ENCODE assay signal across 26 mouse cellular contexts in the genomic region with DNA sequence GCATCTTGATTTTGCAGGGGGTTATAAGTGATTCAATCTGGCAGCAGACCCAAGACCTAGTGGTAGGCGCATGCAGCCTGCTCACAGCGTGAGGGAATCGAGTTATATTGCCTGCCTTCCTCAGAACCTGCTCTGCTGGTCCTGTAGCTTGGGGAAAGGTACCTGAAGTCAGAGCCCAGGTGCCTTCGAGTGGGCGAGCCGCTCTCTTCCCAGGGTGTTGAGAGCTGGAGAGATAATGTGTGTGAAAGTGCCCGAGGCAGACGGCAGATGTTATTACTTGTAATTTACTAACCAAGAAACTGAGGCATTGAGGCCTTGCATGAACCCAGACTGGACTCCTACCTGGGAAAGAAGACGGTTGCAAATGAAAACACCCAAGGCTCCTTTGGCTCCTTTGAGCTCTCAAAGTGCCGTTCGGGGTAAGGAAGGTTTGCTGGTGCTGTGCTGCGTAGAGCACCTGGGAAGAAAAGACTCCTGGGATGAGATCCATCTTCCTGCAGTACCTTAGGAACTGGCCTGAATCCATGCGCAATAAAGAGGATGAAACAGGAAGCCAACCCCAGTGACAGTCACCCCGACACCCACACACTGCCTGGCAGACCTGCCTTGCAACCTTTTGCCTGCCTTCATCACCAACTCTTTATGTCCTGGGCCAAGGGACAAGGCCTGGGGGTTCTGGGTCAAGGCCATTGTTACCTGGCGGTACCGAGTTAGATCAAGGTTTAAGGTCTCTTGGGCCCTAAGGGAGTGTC. TPM values are rescaled to one million over a fixed set of nuclear protein-coding genes. Genes with fewer than 3 reads are reported as not detected.
DNase-seq lines count a peak whose midpoint lies in the region; ATAC-seq lines count a peak whose summit lies in the region.
"Had no signal": no experiment of that assay in that cellular context is flagged by ENCODE, and none has a peak within 500 bp of the region (broad histone marks: within the 10 kb centered on the region; RNA-seq: fewer than 3 reads in every experiment).

No protein-coding gene starts in this region.

- no peaks in the 10 kb centered on the region for H3K27me3 ChIP-seq in embryonic facial prominence, embryonic 14.5 days (replicated peaks; ENCODE audit: control insufficient read depth, insufficient read depth, low read length)
- peaks cover 32% of the 10 kb centered on the region for H3K27me3 ChIP-seq in embryonic facial prominence, embryonic 10.5 days (replicated peaks; ENCODE audit: low read depth, poor library complexity, severe bottlenecking)
- no peaks in the 10 kb centered on the region for H3K27me3 ChIP-seq in midbrain, embryonic 11.5 days (ENCODE audit: control insufficient read depth, insufficient read depth, low read length)
- no peaks in the 10 kb centered on the region for H3K27me3 ChIP-seq in midbrain, embryonic 16.5 days (ENCODE audit: control insufficient read depth, insufficient read depth, low read depth, low read length)
- H3K27me3 ChIP-seq in hindbrain, embryonic 12.5 days = peaks cover 11% of the 10 kb centered on the region
- H3K27me3 ChIP-seq: CH12.LX, Patski had no signal

- DNase-seq in embryonic facial prominence, embryonic 14.5 days (ENCODE audit: low spot score) = peak; percentile 29
- no peak for DNase-seq in embryonic facial prominence, embryonic 10.5 days (ENCODE audit: low spot score)
- peak; percentile 26 for DNase-seq in midbrain, embryonic 11.5 days (ENCODE audit: low spot score, missing footprints)
- peak; percentile 95 for DNase-seq in gonadal fat pad, adult 2 months (ENCODE audit: low read depth)
- no peak for DNase-seq in c-Kit-positive CD71-positive TER-119-positive erythroid progenitor cells, embryonic 14.5 days (ENCODE audit: low spot score)
- DNase-seq: adrenal gland, adult 8-10 months; B cell, adult 2 months; cerebellum, adult 11 months; cerebellum, adult 18-20 months; cerebellum, adult 8-10 months; cerebellum, adult 9-11 months; cerebellum, postnatal 14 days; cerebellum, postnatal 36 days; embryo, embryonic 11 days had no signal

- H3K4me2 ChIP-seq in embryonic facial prominence, embryonic 14.5 days (ENCODE audit: low read depth, low read length) = no peak overlapping the region
- H3K4me2 ChIP-seq in midbrain, embryonic 11.5 days = no peak overlapping the region
- no peak overlapping the region for H3K4me2 ChIP-seq in midbrain, embryonic 16.5 days (ENCODE audit: low read length)
- H3K4me2 ChIP-seq in hindbrain, embryonic 12.5 days (replicated peaks) = no peak overlapping the region
- H3K4me2 ChIP-seq: embryonic facial prominence, embryonic 12.5 days; forebrain, embryonic 12.5 days had no signal

- 77% methylated on average over 16 of the region's 16 CpGs for WGBS in embryonic facial prominence, embryonic 14.5 days
- 87% methylated on average over 16 of the region's 16 CpGs for WGBS in embryonic facial prominence, embryonic 10.5 days
- WGBS in midbrain, embryonic 11.5 days = 88% methylated on average over 16 of the region's 16 CpGs
- 92% methylated on average over 16 of the region's 16 CpGs for WGBS in midbrain, embryonic 16.5 days
- WGBS in hindbrain, embryonic 12.5 days = 90% methylated on average over 16 of the region's 16 CpGs

- no peak overlapping the region for H3K9ac ChIP-seq in embryonic facial prominence, embryonic 14.5 days (ENCODE audit: low read depth, low read length)
- no peak overlapping the region for H3K9ac ChIP-seq in midbrain, embryonic 11.5 days (ENCODE audit: low read length)
- H3K9ac ChIP-seq in midbrain, embryonic 16.5 days (ENCODE audit: low read depth, low read length) = no peak overlapping the region
- no peak overlapping the region for H3K9ac ChIP-seq in hindbrain, embryonic 12.5 days
- H3K9ac ChIP-seq: embryonic facial prominence, embryonic 12.5 days; forebrain, embryonic 12.5 days had no signal

- H3K4me3 ChIP-seq in embryonic facial prominence, embryonic 14.5 days (ENCODE audit: low read depth, low read length) = no peak overlapping the region
- H3K4me3 ChIP-seq in embryonic facial prominence, embryonic 10.5 days = no peak overlapping the region
- no peak overlapping the region for H3K4me3 ChIP-seq in midbrain, embryonic 11.5 days (ENCODE audit: low read depth, low read length)
- no peak overlapping the region for H3K4me3 ChIP-seq in midbrain, embryonic 16.5 days (ENCODE audit: low read depth, low read length)
- H3K4me3 ChIP-seq in hindbrain, embryonic 12.5 days = no peak overlapping the region
- H3K4me3 ChIP-seq: embryonic facial prominence, embryonic 12.5 days; forebrain, embryonic 10.5 days; forebrain, embryonic 12.5 days had no signal

- H3K4me1 ChIP-seq in embryonic facial prominence, embryonic 14.5 days (ENCODE audit: control insufficient read depth, insufficient read depth, low read length) = no peaks in the 10 kb centered on the region
- peaks cover 10% of the 10 kb centered on the region; the same call in 1 of the 2 replicates for H3K4me1 ChIP-seq in embryonic facial prominence, embryonic 10.5 days
- H3K4me1 ChIP-seq in midbrain, embryonic 11.5 days (ENCODE audit: control insufficient read depth, insufficient read depth, low read length) = peaks cover 2% of the 10 kb centered on the region; the same call in 1 of the 2 replicates
- H3K4me1 ChIP-seq in midbrain, embryonic 16.5 days (ENCODE audit: control insufficient read depth, insufficient read depth, low read length) = peaks cover under 1% of the 10 kb centered on the region
- peaks cover 5% of the 10 kb centered on the region; the same call in 1 of the 2 replicates for H3K4me1 ChIP-seq in hindbrain, embryonic 12.5 days
- H3K4me1 ChIP-seq: embryonic facial prominence, embryonic 12.5 days had no signal

- H3K9me3 ChIP-seq in embryonic facial prominence, embryonic 14.5 days (ENCODE audit: control insufficient read depth, low read length) = no peaks in the 10 kb centered on the region
- no peaks in the 10 kb centered on the region for H3K9me3 ChIP-seq in embryonic facial prominence, embryonic 10.5 days
- H3K9me3 ChIP-seq in midbrain, embryonic 11.5 days (ENCODE audit: control insufficient read depth, low read length) = no peaks in the 10 kb centered on the region
- H3K9me3 ChIP-seq in midbrain, embryonic 16.5 days (replicated peaks; ENCODE audit: control insufficient read depth, low read length, poor library complexity, severe bottlenecking) = no peaks in the 10 kb centered on the region
- H3K9me3 ChIP-seq in hindbrain, embryonic 12.5 days (replicated peaks) = peaks cover 6% of the 10 kb centered on the region; the same call in 1 of the 2 replicates
- H3K9me3 ChIP-seq: embryonic facial prominence, embryonic 12.5 days; forebrain, embryonic 12.5 days; G1E had no signal

- H3K36me3 ChIP-seq in embryonic facial prominence, embryonic 14.5 days (ENCODE audit: control insufficient read depth, insufficient read depth, low read length) = no peaks in the 10 kb centered on the region
- H3K36me3 ChIP-seq in embryonic facial prominence, embryonic 10.5 days (replicated peaks) = no peaks in the 10 kb centered on the region
- no peaks in the 10 kb centered on the region for H3K36me3 ChIP-seq in midbrain, embryonic 11.5 days (ENCODE audit: control insufficient read depth, insufficient read depth, low read length)
- no peaks in the 10 kb centered on the region for H3K36me3 ChIP-seq in midbrain, embryonic 16.5 days (ENCODE audit: control insufficient read depth, insufficient read depth, low read length)
- H3K36me3 ChIP-seq in hindbrain, embryonic 12.5 days = no peaks in the 10 kb centered on the region
- H3K36me3 ChIP-seq: embryonic facial prominence, embryonic 12.5 days; forebrain, embryonic 10.5 days; forebrain, embryonic 12.5 days; G1E had no signal

- no peak overlapping the region for H3K27ac ChIP-seq in embryonic facial prominence, embryonic 14.5 days (replicated peaks; ENCODE audit: low read depth, low read length)
- H3K27ac ChIP-seq in embryonic facial prominence, embryonic 10.5 days (replicated peaks) = no peak overlapping the region
- no peak overlapping the region for H3K27ac ChIP-seq in midbrain, embryonic 11.5 days (ENCODE audit: low read depth, low read length)
- H3K27ac ChIP-seq in midbrain, embryonic 16.5 days (ENCODE audit: low read length) = no peak overlapping the region
- no peak overlapping the region for H3K27ac ChIP-seq in hindbrain, embryonic 12.5 days
- H3K27ac ChIP-seq: embryonic facial prominence, embryonic 12.5 days; forebrain, embryonic 10.5 days; forebrain, embryonic 12.5 days had no signal

- ATAC-seq in embryonic facial prominence, embryonic 14.5 days (ENCODE audit: low read depth) = no peak
- no peak for ATAC-seq in midbrain, embryonic 11.5 days (ENCODE audit: low FRiP score)
- no peak for ATAC-seq in midbrain, embryonic 16.5 days
- no peak for ATAC-seq in hindbrain, embryonic 12.5 days (ENCODE audit: low FRiP score)
- ATAC-seq: activated CD4-positive, CD25-positive, alpha-beta regulatory T cell, adult 4 months; CD4-positive, CD25-positive, alpha-beta regulatory T cell, adult 4 months; forebrain, embryonic 14.5 days; forebrain, embryonic 16.5 days; Patski had no signal

RNA-seq across cellular contexts. Expression of a gene that starts 22.9 kb away (rescaled TPM):
- polyA plus RNA-seq in embryonic facial prominence, embryonic 14.5 days (2014; fragmentation: Nextera tagmentation; extraction: Ambion mirVana) = 0.15 TPM in 1 of 2 replicates, not detected in the other
- not detected in 2 replicates for polyA plus RNA-seq in embryonic facial prominence, embryonic 10.5 days (2016; fragmentation: Nextera tagmentation; extraction: Ambion mirVana)
- polyA plus RNA-seq in midbrain, embryonic 11.5 days (2014; fragmentation: Nextera tagmentation; extraction: Ambion mirVana) = not detected in 2 replicates
- 0.25 TPM in 1 of 2 replicates, not detected in the other for polyA plus RNA-seq in midbrain, embryonic 16.5 days (2015; fragmentation: Nextera tagmentation; extraction: Ambion mirVana)
- polyA plus RNA-seq in gonadal fat pad, adult 2 months (2012; rRNA removed) = 0.89 and 2.2 TPM in 2 replicates
- polyA plus RNA-seq in hindbrain, embryonic 12.5 days (2016; fragmentation: Nextera tagmentation; extraction: Ambion mirVana) = not detected in 2 replicates
- polyA plus RNA-seq: CD4-positive, CD25-positive, alpha-beta regulatory T cell, adult 4 months; forebrain, embryonic 10.5 days; forebrain, embryonic 14.5 days; forebrain, embryonic 16.5 days had no signal

RNA-seq across cellular contexts. Expression of a gene that starts 44.4 kb away (rescaled TPM):
- polyA plus RNA-seq in embryonic facial prominence, embryonic 14.5 days (2014; fragmentation: Nextera tagmentation; extraction: Ambion mirVana) = 116 and 122 TPM in 2 replicates
- polyA plus RNA-seq in embryonic facial prominence, embryonic 10.5 days (2016; fragmentation: Nextera tagmentation; extraction: Ambion mirVana) = 135 and 137 TPM in 2 replicates
- 129 and 144 TPM in 2 replicates for polyA plus RNA-seq in midbrain, embryonic 11.5 days (2014; fragmentation: Nextera tagmentation; extraction: Ambion mirVana)
- polyA plus RNA-seq in midbrain, embryonic 16.5 days (2015; fragmentation: Nextera tagmentation; extraction: Ambion mirVana) = 96.3 and 109 TPM in 2 replicates
- 14.6 and 23.4 TPM in 2 replicates for polyA plus RNA-seq in gonadal fat pad, adult 2 months (2012; rRNA removed)
- polyA plus RNA-seq in hindbrain, embryonic 12.5 days (2016; fragmentation: Nextera tagmentation; extraction: Ambion mirVana) = 114 and 115 TPM in 2 replicates

Comparison
In these comparisons a context has a peak if more than half of its experiments do, and no peak if none do; other contexts are left out.
1. DNase-seq: peak in embryonic facial prominence, embryonic 14.5 days (single experiment), midbrain, embryonic 11.5 days (single experiment) and gonadal fat pad, adult 2 months (single experiment); none in embryonic facial prominence, embryonic 10.5 days (single experiment) and c-Kit-positive CD71-positive TER-119-positive erythroid progenitor cells, embryonic 14.5 days (single experiment).